Mouse (Mus musculus) hindbrain, embryonic 13.5 days (tissue): ENCODE data around the gene Ddr2. TPM values are rescaled to one million over a fixed set of nuclear protein-coding genes. Genes with fewer than 3 reads are reported as not detected.
"Not testable (repeated sequence)": the region's sequence is repeated elsewhere in the genome, so short reads cannot be mapped to it uniquely, and the experiment has no call there.

Experiments
- ATAC-seq: fragments of 200-750 bp; cut with Nextera tagmentation; 2 replicates; pipeline ENCODE4 v1.8.0; 2017; ENCODE audit warnings: moderate TSS enrichment; ENCODE audit not compliant: low FRiP score
- H3K27ac ChIP-seq: fragments of 300-500 bp; sonication (generic); 2 replicates; pipeline ENCODE4 v1.5.1; 2015; ENCODE audit warnings: inconsistent platforms, mild to moderate bottlenecking, moderate library complexity
- H3K27me3 ChIP-seq: fragments of 300-500 bp; sonication (generic); 2 replicates; pipeline ENCODE4 v1.6.1; 2015; ENCODE audit warnings: mild to moderate bottlenecking, inconsistent platforms
- H3K36me3 ChIP-seq: fragments of 300-500 bp; sonication (generic); 2 replicates; pipeline ENCODE4 v1.6.1; 2015; ENCODE audit warnings: mild to moderate bottlenecking, inconsistent platforms
- H3K4me1 ChIP-seq: fragments of 300-500 bp; sonication (generic); replicated peaks from 2 replicates; pipeline ENCODE4 v1.6.1; 2015; ENCODE audit warnings: inconsistent platforms
- H3K4me2 ChIP-seq: fragments of 300-500 bp; sonication (generic); 2 replicates; pipeline ENCODE4 v1.6.1; 2015; ENCODE audit warnings: inconsistent platforms, mild to moderate bottlenecking, moderate library complexity
- H3K4me3 ChIP-seq: fragments of 300-500 bp; sonication (generic); 2 replicates; pipeline ENCODE4 v1.5.1; 2015; ENCODE audit warnings: mild to moderate bottlenecking, inconsistent platforms
- H3K9ac ChIP-seq: fragments of 300-500 bp; sonication (generic); 2 replicates; pipeline ENCODE4 v1.6.1; 2015; ENCODE audit warnings: mild to moderate bottlenecking, inconsistent platforms
- H3K9me3 ChIP-seq: fragments of 300-500 bp; sonication (generic); 2 replicates; pipeline ENCODE4 v1.6.1; 2016; ENCODE audit warnings: inconsistent platforms
- WGBS: fragments of 180-500 bp; shearing (Covaris S2); methylation state at CpG from one replicate; pipeline ENCODE4 v1.1.7; 2015; 5-methylcytosine and 5-hydroxymethylcytosine counted together
- polyA plus RNA-seq: library from polyadenylated mRNA; unstranded; fragments of >200 nt; fragmentation: Nextera tagmentation; extraction: Ambion mirVana; gene quantifications from 2 replicates; pipeline ENCODE4 v1.2.1, GENCODE M21; 2015

The Ddr2 gene
- polyA plus RNA-seq, 1 experiment from 2014 or later, result 9.4 TPM

GRCm38 (mm10) chr1:170010716-170011505, 99.7 kb downstream of the Ddr2 start:
- peaks cover 6% of the 10 kb centered on the region; the same call in 1 of the 2 replicates for H3K9me3 ChIP-seq
- H3K9ac ChIP-seq, result no peak overlapping the region
- WGBS, result 93% methylated on average over 15 of the region's 15 CpGs
- no peaks in the 10 kb centered on the region for H3K27me3 ChIP-seq
- H3K4me3 ChIP-seq, result no peak overlapping the region
- H3K36me3 ChIP-seq, result no peaks in the 10 kb centered on the region
- no peak overlapping the region for H3K27ac ChIP-seq
- H3K4me2 ChIP-seq, result no peak overlapping the region
- no peak for ATAC-seq
- H3K4me1 ChIP-seq, result no peaks in the 10 kb centered on the region

DNA sequence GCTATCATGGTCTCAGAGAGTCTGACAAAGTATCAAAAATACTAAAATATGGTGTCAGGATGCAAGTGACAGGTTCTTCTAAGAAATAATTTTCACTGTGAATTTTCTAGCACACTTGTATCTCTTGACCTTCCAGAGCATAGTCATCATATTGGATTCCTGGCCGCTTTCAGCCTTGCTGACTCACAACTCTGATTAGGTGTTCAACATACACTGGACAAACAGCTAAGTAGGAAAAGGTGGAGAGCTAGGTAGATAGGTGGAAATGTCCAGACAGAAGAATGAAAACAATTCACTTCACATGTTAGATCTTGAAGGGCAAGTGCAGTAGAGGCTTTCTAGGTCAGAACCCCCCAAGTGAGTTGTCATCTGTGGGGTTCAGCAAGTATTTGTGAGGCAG, 101.3 kb downstream of the Ddr2 start:
- ATAC-seq, result no peak
- Histone ChIP-seq H3K36me3 (no peaks in the 10 kb centered on the region), H3K27me3 (no peaks in the 10 kb centered on the region), H3K4me3 (no peak overlapping the region), H3K27ac (no peak overlapping the region), H3K9ac (no peak overlapping the region), H3K4me2 (no peak overlapping the region), H3K4me1 (no peaks in the 10 kb centered on the region), H3K9me3 (no peaks in the 10 kb centered on the region)
- 94% methylated on average over 1 of the region's 1 CpGs for WGBS

- H3K36me3 ChIP-seq, result no peaks in the 10 kb centered on the region
- H3K27ac ChIP-seq, result no peak overlapping the region
- H3K9ac ChIP-seq, result no peak overlapping the region
- H3K4me2 ChIP-seq, result no peak overlapping the region
- H3K4me1 ChIP-seq, result no peaks in the 10 kb centered on the region
- H3K9me3 ChIP-seq, result no peaks in the 10 kb centered on the region
- no peaks in the 10 kb centered on the region for H3K27me3 ChIP-seq
- WGBS, result 87% methylated on average over 13 of the region's 13 CpGs
- H3K4me3 ChIP-seq, result no peak overlapping the region
- ATAC-seq, result no peak
Observed at GRCm38 (mm10) chr1:170008432-170009220, 101.9 kb downstream of the Ddr2 start.

DNA sequence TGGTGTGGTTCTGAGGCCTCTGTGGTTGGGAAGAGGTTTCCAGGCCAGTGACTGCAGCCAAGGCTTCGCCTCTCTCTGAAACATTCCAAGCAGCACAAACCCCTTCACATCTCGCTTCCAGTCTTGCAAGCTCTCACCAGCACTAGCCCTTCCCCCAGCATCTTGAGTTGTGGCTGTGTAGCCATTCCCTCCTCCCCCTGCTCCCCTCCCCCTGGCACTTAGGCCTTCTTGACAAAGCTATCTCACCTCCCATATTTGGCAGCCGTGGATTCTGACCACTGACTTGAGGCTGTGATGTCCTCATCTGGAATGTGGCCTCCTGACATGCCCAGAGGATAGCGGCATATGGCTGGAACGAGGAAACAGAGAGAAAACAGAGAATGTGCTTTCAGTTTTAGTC, 104.0 kb downstream of the Ddr2 start:
- Histone ChIP-seq H3K27me3 (no peaks in the 10 kb centered on the region), H3K4me3 (no peak overlapping the region), H3K9ac (no peak overlapping the region), H3K36me3 (no peaks in the 10 kb centered on the region), H3K9me3 (no peaks in the 10 kb centered on the region), H3K27ac (no peak overlapping the region), H3K4me1 (no peaks in the 10 kb centered on the region), H3K4me2 (no peak overlapping the region)
- ATAC-seq, result no peak
- 65% methylated on average over 5 of the region's 5 CpGs for WGBS

- no peaks in the 10 kb centered on the region for H3K36me3 ChIP-seq
- H3K4me2 ChIP-seq, result no peak overlapping the region
- H3K4me1 ChIP-seq, result no peaks in the 10 kb centered on the region
- ATAC-seq, result no peak
- no peak overlapping the region for H3K9ac ChIP-seq
- no peaks in the 10 kb centered on the region for H3K9me3 ChIP-seq
- H3K27ac ChIP-seq, result no peak overlapping the region
- H3K27me3 ChIP-seq, result no peaks in the 10 kb centered on the region
- no peak overlapping the region for H3K4me3 ChIP-seq
- WGBS, result 79% methylated on average over 3 of the region's 3 CpGs
Observed at GRCm38 (mm10) chr1:170005297-170005696, 105.3 kb downstream of the Ddr2 start.

GRCm38 (mm10) chr1:169993901-169994300, 116.7 kb downstream of the Ddr2 start:
- ATAC-seq, result not testable (repeated sequence)
- WGBS, result 89% methylated on average over 6 of the region's 6 CpGs

GRCm38 (mm10) chr1:169986166-169986565, 124.4 kb downstream of the Ddr2 start:
- H3K27ac ChIP-seq, result no peak overlapping the region
- no peaks in the 10 kb centered on the region for H3K27me3 ChIP-seq
- H3K4me3 ChIP-seq, result no peak overlapping the region
- ATAC-seq, result no peak
- H3K4me1 ChIP-seq, result no peaks in the 10 kb centered on the region
- H3K4me2 ChIP-seq, result no peak overlapping the region
- H3K9me3 ChIP-seq, result no peaks in the 10 kb centered on the region
- 44% methylated on average over 1 of the region's 1 CpGs for WGBS
- H3K36me3 ChIP-seq, result no peaks in the 10 kb centered on the region
- no peak overlapping the region for H3K9ac ChIP-seq

More at GRCm38 (mm10) chr1:169993901-169994300, 116.7 kb downstream of the Ddr2 start:
- not testable (repeated sequence) for H3K4me3 ChIP-seq, H3K4me1 ChIP-seq, H3K27ac ChIP-seq, H3K9me3 ChIP-seq, H3K27me3 ChIP-seq, H3K36me3 ChIP-seq, H3K4me2 ChIP-seq, H3K9ac ChIP-seq

- H3K4me3 ChIP-seq, result no peak overlapping the region
- H3K9me3 ChIP-seq, result no peaks in the 10 kb centered on the region
- no peak overlapping the region for H3K27ac ChIP-seq
- no peak overlapping the region for H3K4me2 ChIP-seq
- WGBS, result 92% methylated on average over 4 of the region's 4 CpGs
- ATAC-seq, result no peak
- H3K4me1 ChIP-seq, result no peaks in the 10 kb centered on the region
- H3K36me3 ChIP-seq, result no peaks in the 10 kb centered on the region
- no peak overlapping the region for H3K9ac ChIP-seq
- H3K27me3 ChIP-seq, result no peaks in the 10 kb centered on the region
Observed at GRCm38 (mm10) chr1:169977621-169978020, 132.9 kb downstream of the Ddr2 start.

- no peak overlapping the region for H3K4me3 ChIP-seq
- ATAC-seq, result no peak
- no peak overlapping the region for H3K9ac ChIP-seq
- peaks cover 25% of the 10 kb centered on the region for H3K4me1 ChIP-seq
- no peak overlapping the region for H3K27ac ChIP-seq
- H3K27me3 ChIP-seq, result no peaks in the 10 kb centered on the region
- no peaks in the 10 kb centered on the region for H3K9me3 ChIP-seq
- H3K36me3 ChIP-seq, result no peaks in the 10 kb centered on the region
- H3K4me2 ChIP-seq, result no peak overlapping the region
- WGBS, result 85% methylated on average over 2 of the region's 2 CpGs
Observed at GRCm38 (mm10) chr1:169971998-169972397, 138.6 kb downstream of the Ddr2 start.

- Histone ChIP-seq H3K9me3 (no peaks in the 10 kb centered on the region), H3K4me1 (peaks cover 25% of the 10 kb centered on the region), H3K27me3 (no peaks in the 10 kb centered on the region), H3K27ac (no peak overlapping the region), H3K9ac (no peak overlapping the region), H3K4me3 (no peak overlapping the region), H3K4me2 (no peak overlapping the region), H3K36me3 (peaks cover 5% of the 10 kb centered on the region)
- 96% methylated on average over 4 of the region's 4 CpGs for WGBS
- ATAC-seq, result no peak
Observed at GRCm38 (mm10) chr1:169970936-169971335, 139.6 kb downstream of the Ddr2 start.

DNA sequence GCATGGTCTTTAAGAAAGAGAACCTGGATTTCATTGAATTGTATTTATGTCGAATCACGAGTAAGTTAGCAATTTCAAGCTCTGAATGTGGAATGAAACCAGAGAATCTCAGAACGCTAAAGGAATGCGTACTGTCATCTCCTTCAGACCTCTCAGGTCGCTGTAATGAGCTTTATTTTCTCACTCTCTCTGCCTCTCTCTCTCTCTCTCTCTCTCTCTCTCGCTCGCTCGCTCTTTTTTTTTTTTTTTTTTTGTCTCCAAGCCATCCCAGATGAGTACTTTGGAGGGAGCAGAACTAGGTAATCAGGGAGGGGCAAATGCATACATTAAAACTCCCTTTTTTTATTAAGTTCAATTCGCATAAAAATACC, 141.1 kb downstream of the Ddr2 start:
- 2% methylated on average over 7 of the region's 9 CpGs for WGBS
- Histone ChIP-seq H3K9me3 (no peaks in the 10 kb centered on the region), H3K27ac (peak overlapping the region; percentile 85)

DNA sequence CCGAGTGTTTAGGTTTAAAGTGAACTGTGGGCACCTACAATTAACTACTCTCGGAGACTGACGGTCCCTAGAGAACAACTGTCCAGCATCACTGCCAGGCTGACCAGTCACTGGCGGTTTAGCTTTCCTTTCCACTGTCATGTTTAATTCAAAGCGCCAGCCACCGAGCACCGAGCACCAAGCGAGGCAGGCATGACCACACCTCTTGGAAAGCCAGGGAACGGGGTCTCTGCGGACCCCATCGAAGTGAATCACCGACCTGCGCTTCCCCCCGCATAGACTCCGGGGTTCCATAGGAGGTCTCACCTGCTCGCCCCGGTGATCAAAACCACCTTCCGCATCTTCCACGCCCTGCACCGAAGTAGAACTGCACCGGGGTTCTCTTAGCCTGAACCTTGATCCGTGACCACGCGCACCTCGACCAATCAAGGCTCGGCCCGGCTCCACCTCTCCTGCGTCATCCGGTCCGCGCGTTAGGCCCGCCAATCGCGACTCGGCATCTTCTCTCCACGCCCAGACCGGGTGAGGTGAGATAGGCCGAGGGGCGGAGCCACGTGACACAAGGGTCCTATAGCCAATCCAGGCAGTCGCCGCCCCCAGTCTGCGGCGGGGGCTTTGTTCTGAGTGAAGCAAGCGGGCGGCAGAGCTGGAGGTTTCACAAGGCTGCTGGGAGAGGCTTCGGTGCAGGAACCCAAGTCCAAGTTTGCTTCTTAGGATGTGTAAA, 141.6 kb downstream of the Ddr2 start, which contains the start of gene Hsd17b7:
Gene Hsd17b7, minus strand, starts transcription at position 450 of the 724 bp plus-strand sequence.
- no peaks in the 10 kb centered on the region for H3K27me3 ChIP-seq
- peak within 1 kb of the TSS; percentile 85 for H3K27ac ChIP-seq
- peak within 1 kb of the TSS; percentile 65 for H3K4me3 ChIP-seq
- H3K4me2 ChIP-seq, result peak within 1 kb of the TSS; percentile 65
- peak; percentile 100 for ATAC-seq
- peaks cover 25% of the 10 kb centered on the region for H3K4me1 ChIP-seq
- no peaks in the 10 kb centered on the region for H3K9me3 ChIP-seq
- peak within 1 kb of the TSS; percentile 70 for H3K9ac ChIP-seq
- peaks cover 24% of the 10 kb centered on the region for H3K36me3 ChIP-seq
- under 1% methylated on average over 48 of the region's 48 CpGs for WGBS

More for the DNA sequence above, 141.1 kb downstream of the Ddr2 start:
- peaks cover 19% of the 10 kb centered on the region for H3K36me3 ChIP-seq
- H3K4me2 ChIP-seq, result peak overlapping the region; percentile 62
- H3K27me3 ChIP-seq, result no peaks in the 10 kb centered on the region
- peak; percentile 73 for ATAC-seq
- peak overlapping the region; percentile 65 for H3K4me3 ChIP-seq
- H3K4me1 ChIP-seq, result peaks cover 25% of the 10 kb centered on the region
- H3K9ac ChIP-seq, result peak overlapping the region; percentile 70
